Mouse (Mus musculus): Measurements from ENCODE around the gene Mettl27. TPM values are rescaled to one million over a fixed set of nuclear protein-coding genes. Genes with fewer than 3 reads are reported as not detected.
A peak's percentile ranks its signal among the peaks of the same experiment; 100 is the strongest.

The Mettl27 gene
- total RNA-seq (2021) = 10 to 100 TPM; 18.5 to 29.9 TPM
- long read RNA-seq, experiment 1, transcript Mettl27-201 (6 exons, 2,808 nt) = major isoform, 11 of 27 reads
- long read RNA-seq, experiment 1, partial matches to known transcripts = 6 of 27 reads
- long read RNA-seq, experiment 1, other reads (novel, unspliced or antisense) = 8 of 27 reads
- long read RNA-seq, experiment 2, transcript Mettl27-201 (6 exons, 2,808 nt) = major isoform, 5 of 12 reads
- long read RNA-seq, experiment 2, partial matches to known transcripts = 4 of 12 reads
- long read RNA-seq, experiment 2, other reads (novel, unspliced or antisense) = 3 of 12 reads

DNA sequence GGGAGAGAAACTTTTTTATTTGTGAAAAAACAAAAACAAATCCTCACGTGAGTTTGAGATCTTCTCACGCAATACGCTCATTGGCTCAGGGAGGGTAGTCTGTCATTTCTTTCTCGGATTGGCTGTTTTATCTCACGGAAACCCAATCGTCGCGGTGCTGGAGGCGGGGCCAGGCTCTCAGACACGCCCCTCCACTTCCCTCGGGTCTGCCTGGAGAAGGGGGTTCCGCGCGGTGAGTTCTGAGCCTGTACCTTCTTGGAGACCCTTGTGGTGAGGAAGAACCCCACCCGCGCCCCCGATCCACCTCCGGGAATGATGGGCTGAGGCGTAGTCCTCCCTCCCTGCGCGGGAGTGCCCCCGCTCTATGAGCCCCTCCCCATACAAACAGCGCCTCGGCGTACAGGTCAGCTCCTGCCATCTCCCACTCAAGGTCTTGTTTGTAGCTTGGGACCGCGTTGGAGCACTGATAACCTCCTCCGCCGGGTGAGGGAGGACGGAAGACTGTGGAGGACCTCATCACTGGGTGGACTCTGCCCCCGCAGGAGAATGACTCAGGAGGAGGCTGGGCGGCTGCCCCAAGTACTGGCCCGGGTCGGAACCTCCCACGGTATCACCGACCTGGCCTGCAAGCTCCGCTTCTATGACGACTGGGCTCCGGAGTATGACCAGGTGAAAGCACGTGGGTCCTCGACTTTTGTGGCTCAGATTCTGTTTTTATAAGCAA, at the start of gene Mettl27:
Gene Mettl27 (plus strand): TSS at position 190 of the 724 bp plus-strand sequence.
- peak; percentile 90 to 93 for DNase-seq

DNA sequence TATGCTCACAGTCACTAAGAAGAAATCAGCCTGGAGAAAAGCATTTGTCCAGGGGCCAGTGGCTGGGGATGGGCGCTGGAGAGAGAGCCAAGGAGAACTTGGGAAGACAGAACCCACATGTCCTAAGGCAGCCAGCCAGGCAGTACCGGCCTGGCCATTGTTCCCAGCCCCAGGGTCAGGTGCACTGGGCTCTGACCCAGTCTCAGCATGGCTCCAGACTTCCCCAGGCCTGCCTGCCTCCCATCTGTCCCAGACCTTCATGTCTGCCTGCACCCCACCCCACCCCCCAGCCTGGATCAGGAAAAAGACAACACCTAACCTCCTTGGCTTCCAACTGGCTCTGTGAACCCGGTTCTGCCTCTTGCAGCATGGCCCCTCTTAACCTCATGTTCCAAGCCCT, 49.1 kb upstream of the Mettl27 start:
- DNase-seq = no peak

DNA sequence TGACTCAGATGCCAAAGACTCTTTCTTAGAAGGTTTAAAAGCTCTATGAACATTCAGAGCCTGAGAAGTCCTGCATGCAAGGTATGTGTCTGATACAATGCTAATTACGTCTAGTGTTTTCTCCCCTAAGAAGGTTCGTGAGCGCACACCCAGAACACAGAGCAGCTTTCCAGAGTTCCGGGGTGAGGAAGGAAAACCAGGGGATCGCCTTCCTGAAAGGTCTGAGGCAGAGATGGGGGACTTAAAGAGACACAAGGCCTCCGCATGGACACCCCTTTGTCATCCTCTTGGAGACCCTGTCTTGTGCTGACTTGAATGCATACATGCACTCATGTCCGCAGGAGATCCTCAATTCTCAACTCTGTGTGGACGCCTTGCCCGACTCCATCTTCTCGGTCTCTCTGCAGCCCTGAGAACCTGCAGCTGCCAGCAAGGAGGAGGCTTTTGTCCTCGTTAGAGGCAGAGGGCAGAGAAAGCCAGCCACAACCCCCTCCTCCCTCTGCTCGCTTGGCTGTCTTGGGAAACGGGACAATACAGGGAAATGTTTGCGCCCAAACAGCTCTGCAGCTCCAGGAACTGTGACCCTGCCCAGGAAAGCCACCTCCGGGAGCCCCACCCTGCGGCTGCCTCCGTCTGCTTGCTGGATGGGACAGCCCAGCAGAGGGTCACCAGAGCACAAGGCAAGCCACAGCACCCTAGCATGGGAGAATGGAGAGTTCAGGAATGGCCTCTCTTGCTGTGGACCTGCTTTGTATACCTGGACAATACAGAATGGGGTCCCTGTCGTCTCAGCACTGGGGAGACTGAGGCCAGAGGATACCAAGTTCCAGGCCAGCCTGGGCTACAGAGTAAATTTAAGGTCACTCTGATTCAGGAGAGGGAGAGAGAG, 44.5 kb upstream of the Mettl27 start:
- DNase-seq = peak; percentile 53 to 75

DNA sequence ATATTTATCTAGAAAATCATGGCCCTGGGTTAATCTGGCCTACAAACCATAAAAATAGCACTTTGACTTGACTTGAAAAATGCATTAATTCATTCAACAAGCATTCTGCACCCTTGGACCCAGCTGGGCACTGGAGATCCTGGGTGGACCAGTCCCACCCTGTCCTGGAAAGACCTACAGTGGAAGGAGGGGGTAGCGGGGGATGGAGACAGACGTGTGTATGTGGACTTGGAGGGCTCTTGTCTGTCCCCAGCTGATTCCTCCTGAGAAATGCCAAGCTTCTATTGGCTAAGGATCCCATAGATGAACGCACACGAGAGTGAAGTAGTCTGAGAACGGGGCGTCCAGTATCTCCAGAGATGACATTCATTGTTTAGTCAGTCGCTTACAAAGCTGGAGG, 43.7 kb upstream of the Mettl27 start:
- DNase-seq = no peak

DNA sequence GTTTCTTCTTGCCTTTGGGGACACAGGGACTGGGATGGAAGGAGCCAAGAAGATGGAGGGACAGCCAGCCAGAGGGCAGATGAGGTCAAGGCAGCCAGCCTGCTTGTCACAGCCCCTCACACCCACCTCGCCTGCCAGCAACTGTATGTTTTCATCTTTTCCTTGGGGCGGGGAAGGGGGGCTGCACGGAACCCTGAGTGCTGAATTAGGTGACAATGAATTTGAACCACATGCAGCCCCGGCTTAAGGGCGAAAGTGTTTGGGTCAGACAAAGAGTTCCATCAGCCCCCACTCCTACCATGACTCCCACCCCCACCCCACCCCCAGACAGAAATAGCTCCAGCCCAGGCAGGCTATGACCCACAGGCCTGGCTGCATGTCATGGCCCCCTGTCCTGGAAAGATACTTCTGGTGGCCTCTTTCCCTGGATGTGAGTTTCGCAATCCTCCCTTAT, 41.5 kb upstream of the Mettl27 start:
- DNase-seq = no peak

DNA sequence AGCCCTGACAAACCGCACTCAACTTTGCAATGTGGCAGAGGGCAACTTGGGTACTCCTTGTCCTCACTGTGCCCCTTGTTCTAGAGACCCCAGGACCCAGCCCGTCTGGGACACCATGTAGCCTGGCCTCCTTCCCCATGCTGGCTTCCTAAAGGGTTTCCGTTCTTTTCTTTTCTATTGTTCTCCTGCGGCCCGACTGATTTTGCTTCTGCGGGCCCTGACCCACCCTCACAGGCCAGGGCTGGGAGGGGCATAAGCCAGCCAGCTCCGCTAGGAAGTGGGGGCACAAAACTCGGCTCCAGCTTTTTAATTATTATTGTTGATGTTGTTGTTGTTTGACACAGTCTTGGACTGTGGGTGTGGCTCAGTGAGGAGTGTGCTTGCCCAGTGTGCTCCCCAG, 40.6 kb upstream of the Mettl27 start:
- no peak for DNase-seq

DNA sequence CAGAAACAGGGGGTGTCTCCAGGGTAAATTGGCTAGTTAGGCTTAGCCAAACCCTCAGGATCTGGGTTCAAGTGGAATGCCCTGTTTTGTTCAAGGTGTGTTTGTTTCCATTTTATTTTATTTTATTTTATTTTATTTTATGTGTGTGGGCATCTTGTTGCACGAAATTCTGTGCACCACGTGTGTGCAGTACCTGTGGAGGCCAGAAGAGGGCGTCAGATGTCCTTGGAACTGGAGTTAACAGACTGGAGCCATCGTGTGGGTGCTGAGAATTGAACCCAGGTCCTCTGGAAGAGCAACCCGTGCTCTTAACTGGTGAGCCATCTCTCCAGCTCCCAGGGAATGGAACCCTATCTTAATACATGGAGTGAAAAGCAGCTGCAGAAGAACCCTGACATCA, 39.5 kb upstream of the Mettl27 start:
- DNase-seq = no peak

DNA sequence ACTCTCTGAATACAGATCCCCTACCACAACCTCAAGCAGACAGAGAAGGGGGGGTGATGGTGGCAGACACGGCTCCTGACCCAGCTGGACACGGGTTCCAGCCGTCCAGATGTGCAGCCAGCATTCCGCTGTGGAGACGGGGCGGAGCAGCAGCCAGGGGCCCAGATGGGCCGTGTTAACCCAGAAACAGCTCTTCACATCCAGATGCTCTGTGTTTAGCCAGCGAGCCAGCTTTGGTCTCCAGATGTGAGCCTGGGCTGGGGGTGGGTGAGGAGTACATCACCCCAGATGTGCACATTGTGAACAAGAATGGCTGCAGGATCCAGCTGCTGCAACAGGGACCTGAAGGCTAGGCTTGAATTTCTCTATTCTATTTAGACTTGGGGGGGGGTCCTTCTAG, 36.9 kb upstream of the Mettl27 start:
- no peak for DNase-seq

DNA sequence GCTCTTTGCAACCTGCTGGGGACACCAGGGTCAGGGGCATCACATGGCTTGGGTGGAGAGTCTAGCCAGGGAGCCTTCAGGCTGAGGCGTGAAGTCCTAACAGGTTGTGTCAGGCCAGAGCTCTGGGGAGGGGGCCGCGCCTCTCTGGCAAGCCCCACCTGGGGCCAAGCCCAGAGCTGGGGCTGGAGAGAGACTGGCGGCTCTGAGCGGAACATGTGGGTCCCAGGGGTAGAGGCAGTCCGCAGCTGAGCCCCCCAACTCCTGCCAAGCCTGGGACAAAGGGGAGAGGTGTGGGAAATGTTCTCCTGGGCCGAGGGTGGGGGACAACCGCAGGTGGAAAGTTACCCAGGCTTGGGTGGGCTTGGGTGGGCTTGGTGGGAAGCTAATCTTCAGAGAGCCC, 35.2 kb upstream of the Mettl27 start:
- no peak for DNase-seq

DNA sequence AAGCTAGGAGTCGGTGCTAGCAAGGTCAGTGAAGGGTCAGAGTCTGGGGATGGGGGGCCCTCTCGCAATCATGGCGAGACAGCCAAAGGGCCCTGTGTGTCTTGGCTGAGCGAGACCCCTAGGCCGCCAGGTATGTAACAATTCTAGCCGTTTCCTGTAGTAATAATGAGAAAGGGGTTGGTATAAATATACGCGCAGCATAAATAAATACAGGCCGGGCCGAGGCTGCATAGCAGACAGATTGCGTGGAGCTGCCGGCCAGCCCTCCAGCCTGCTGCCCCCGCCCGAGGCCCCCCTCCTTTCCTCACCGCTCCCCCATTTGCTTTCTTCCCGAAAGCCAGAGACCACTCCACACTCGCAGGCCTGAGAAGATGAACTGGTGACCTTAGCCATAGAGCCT, 34.6 kb upstream of the Mettl27 start:
- no peak for DNase-seq

DNA sequence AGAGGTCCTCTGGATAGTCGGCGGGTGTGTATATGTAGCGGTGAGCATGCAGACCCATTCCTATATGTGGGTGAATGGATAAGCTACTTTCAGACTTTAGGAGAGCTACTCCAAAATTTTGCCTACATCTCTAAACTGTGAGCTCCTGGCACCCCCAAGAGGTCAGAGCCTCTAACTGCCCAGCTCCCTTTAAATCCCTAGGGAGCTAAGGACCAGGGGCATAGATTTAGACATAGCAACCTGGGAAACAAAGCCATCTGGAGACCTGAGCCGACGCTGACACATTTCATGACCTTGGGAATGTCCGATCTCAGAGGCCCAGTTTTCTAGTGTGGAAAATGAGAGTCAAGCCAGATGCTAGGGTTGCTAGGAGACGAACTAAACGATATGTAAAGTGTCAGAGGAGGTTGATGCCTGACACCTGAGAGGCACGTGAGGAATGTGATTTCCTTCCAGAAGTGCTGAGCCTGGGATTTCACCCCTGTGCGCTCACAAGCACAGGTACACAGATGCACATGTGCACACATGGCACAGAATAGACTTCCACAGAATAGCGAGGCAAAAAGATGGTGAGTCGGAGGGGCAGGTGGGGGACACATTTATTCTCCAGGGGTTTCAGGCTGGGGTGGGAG, 31.0 kb upstream of the Mettl27 start:
- peak; percentile 46 to 69 for DNase-seq

DNA sequence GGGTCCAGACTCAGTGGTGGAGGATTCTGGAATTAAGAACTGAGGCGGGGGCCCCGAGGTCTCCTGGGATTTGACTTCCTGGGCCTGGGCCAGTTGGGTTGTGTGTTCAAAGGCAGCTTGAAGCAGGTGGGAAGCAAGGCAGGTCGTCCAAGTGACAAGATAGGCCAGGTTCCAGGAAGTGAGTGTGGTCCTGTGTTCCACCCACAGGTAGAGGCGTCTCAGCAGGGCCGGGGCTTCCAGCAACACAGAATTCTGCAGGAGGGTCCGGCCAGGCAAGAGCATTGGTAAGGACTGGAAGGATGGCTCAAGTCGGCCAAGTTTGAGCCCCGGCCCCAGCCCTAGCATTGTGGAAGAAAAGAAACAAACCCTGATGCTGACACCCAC, 30.5 kb upstream of the Mettl27 start:
- no peak for DNase-seq

DNA sequence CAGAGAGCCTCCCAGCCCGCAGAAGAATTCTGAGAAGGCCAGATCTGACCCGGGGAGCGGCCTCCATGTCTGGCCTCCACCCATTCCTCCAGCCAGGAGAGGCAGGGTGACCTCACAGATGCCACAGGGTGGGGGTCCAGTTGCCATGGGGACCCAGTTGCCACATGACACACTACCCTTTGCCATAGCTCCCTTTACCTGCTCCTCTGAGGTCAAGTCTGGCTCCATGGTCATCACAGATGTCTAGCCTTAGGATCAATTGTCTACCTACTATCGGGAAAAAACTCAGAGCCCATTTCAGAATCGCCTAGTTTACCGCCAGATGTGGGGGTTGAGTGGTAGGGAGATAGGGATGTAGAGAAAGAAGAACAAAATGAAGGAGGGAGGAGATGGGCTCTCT, 25.5 kb upstream of the Mettl27 start, which contains the start of gene Tmem270:
Gene Tmem270 (minus strand): TSS at position 101 of the 400 bp plus-strand sequence.
- DNase-seq = no peak

DNA sequence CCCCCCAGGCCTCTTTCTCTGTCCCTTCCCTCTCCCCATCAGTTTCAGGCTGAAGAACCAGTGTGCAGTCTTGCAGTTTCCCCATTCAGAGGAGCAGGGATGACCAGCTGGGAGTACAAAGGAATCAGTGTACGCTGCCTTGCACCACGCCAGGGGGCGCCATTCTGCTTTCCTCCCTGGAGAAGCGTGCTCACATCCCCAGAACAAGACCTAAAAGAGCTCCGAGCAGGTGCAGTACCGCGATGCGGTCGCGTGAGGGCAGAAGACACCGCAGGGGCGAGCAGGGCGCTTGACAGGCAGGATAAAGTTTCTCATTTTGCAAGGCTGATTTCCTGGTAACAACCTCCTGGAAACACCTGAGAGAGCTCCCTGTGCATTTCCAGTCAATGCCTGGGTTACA, 25.0 kb upstream of the Mettl27 start:
- peak; percentile 95 to 96 for DNase-seq

DNA sequence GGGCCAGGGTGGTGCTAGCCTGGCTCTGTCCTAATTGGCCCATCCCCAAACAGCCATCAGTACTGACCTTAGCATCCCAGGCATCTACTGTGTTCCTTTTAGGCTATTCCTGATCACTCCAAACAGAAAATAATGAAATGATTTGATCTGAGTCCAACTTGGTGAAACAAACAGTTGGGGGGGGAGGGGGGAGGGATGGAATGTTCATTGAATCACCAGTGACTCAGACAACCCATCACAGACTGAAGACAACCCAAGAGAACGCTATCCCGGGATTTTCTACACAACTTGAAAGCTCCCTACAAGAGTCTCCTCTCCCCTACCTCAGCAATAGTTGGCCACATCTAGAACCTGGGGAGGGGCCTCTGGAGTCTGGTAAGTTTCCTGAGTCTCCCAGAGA, 20.3 kb upstream of the Mettl27 start:
- no peak for DNase-seq

DNA sequence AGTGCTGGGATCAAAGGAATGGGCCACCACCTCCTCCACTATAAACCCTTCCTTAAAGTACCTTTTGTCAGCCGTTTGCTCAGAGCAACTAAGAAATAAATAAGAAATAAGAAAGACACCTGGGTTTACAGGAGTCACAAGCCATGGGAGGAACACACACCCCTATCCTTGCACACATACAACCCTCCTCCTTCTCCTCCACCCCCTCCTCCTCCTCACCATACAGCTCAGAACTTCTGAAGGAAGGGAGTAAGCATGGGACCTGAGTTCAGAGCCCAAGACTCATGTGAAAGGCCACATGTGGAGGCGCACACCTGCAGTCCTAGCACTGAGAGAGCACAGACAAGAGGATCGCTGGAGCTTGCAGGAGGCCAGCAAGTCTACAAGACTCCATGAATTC, 18.8 kb upstream of the Mettl27 start:
- DNase-seq = no peak

DNA sequence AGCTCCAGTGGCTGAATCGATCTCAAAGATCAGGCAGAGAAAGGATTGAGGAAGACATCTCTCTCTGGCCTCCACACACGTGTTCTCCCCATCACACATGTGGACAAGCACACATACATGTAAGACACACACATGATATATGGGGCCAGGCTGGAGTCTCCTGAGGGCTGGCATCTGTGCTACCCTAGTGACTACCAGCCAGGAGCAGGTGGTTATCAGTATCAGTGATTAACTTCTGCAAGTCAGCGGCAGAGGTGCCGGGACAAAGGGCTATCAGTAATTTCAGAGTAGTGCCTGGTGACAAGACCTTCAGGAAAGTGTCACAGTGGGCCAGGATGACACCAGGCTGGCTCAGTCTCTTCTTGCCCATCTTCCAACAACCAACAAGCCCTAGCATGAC, 18.4 kb upstream of the Mettl27 start:
- DNase-seq = no peak

DNA sequence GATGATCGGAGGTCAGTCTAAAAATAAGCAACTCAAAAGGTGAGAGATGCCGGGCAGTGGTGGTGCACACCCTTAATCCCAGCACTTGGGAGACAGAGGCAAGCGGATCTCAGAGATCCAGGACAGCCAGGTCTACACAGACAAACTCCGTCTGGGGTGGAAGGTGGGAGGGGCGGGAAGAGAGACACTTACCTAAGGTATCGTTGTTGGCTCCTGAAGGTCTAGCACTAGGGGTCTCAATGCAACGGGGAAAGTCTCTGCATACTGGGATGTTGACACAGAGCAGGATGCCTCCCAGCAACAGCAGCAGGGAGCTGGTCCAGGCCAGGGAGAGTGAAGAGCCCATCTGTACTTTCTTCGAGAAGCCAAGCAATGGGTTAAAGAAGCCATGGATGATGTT, 17.7 kb upstream of the Mettl27 start:
- DNase-seq = no peak

DNA sequence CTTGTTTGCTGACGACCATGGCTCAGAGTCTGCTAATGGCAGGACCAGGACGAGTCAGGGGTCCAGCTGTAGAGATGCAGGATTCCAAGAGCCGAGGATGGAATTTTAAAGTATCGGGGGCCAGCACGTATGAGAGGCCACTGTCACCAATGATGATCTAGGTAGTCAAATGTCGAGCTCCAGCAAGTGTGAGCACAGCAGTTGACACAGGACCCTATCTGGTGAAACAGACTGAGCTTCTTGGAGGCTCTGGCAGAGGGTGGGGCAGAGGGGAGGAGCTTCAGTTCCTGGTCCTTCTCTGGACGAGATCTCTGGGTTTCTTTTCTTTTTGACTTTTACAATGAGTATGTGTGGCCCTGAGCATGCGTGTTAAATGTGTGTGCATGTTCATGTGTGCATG, 16.9 kb upstream of the Mettl27 start, which contains the start of gene Cldn13:
Gene Cldn13 (minus strand): TSS at position 216 of the 400 bp plus-strand sequence.
- no peak for DNase-seq

DNA sequence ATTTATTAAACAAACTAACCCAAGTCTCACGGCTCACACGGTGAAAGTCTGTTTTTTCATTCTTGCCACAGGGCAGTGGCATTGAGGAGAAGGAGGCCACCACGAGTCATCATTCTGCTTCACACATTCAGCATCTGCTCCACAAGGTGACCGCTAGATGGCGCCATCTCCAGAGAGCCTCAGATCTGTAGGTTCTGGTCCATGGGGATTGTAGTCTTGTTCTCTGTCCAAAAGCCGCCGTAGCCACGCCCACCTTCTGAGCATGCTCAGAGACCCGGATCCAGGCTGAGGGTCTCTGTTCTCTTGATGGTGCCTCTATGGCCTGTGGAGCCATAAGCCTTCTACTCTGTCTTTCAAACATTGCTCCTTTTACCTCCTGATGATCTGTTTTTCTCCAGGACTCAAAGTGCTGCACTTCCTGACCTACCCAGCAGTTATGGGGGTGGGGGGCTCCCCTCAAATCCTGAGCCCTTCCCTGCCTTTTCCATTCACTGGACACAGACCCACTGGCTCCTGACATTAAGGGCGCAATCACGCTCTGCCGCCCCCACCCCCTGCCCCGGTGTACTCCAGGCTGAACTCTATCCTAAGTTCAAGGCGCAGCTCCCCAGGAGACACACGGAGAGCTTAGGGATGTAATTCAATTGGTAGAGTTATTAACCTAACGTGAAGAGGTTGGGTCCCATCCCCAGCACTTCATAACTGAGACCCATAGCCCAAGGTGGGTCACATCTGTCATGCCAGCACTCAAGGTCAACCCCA, 13.9 kb upstream of the Mettl27 start:
- DNase-seq = peak; percentile 72 to 78

DNA sequence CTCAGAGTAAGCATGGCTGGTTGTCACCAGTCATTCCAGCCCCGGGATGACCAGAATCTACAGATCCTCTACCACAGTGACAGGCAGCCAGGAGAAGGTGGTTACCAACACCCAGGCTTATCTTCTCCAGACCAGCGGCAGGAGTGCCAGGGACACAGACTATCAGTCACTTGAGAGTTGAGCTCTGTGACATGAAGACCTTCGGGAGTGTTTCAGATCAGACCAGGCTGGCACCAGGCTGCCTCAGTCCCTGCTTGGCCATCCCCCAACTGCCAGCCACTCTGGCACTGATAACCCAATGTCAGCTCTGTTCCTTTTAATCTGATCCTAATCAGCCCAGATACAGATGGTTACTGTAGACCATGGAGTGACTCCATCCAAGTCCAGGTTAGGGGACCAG, 13.1 kb upstream of the Mettl27 start:
- peak in 1 of 2 experiments; percentile 24 for DNase-seq

Data from adrenal gland, postnatal 36 days (tissue).